Mouse (Mus musculus): Measurements from ENCODE around the gene Rimklb. TPM values are rescaled to one million over a fixed set of nuclear protein-coding genes. Genes with fewer than 3 reads are reported as not detected.

Rimklb gene
- polyA plus RNA-seq, 1 experiment from 2014 or later, result 6.4 TPM

DNA sequence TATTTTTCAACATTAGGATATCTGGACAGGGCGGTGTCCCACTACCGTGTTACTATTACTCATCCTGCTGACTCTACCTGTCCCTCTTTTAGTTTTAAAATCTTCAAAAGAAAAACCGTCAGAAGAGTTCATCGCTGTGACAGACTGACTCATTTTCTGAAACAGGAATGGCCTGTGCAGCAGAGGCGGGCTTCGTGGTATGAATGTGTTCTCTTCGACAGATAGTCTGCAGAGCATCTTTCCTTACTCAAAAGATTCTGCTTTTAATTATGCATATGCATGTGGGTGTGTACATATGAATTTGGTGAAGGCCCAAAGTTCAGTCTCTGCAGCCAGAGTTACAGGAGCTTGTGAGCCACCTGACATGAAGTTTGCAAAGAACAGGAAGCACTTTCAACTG is 50.7 kb downstream of the Rimklb start:
- Histone ChIP-seq H3K4me1 (replicated peaks) (no peaks in the 10 kb centered on the region), H3K36me3 (no peaks in the 10 kb centered on the region), H3K4me3 (replicated peaks) (no peak overlapping the region), H3K27ac (no peak overlapping the region), H3K4me2 (replicated peaks) (no peak overlapping the region), H3K27me3 (replicated peaks) (no peaks in the 10 kb centered on the region), H3K9me3 (no peaks in the 10 kb centered on the region), H3K9ac (no peak overlapping the region)
- 90% methylated on average over 7 of the region's 7 CpGs for WGBS
- no peak for ATAC-seq

DNA sequence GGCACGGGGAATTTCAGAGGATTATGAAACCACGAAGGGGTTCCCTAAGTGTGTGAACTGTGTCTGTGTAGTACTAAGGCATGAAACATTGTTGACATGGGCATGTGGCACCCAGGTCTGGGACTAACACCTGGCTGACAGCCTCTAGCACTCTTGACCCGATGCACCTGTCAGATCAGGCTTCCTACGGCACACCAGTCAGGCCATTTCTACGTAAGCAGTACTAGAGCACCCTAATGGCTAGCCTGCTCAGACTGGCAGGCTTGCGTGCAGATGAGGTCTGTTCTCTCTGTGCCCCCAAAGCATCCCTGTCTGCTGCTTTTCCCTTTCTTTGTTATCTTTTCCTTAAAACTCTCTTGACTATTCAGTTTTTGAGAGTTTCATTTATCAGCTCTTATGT is 53.3 kb downstream of the Rimklb start:
- no peak overlapping the region for H3K4me2 ChIP-seq (replicated peaks)
- no peaks in the 10 kb centered on the region for H3K4me1 ChIP-seq (replicated peaks)
- WGBS, result 85% methylated on average over 6 of the region's 6 CpGs
- H3K9me3 ChIP-seq, result no peaks in the 10 kb centered on the region
- H3K4me3 ChIP-seq (replicated peaks), result no peak overlapping the region
- no peak overlapping the region for H3K27ac ChIP-seq
- H3K27me3 ChIP-seq (replicated peaks), result no peaks in the 10 kb centered on the region
- no peaks in the 10 kb centered on the region for H3K36me3 ChIP-seq
- no peak overlapping the region for H3K9ac ChIP-seq
- no peak for ATAC-seq

DNA sequence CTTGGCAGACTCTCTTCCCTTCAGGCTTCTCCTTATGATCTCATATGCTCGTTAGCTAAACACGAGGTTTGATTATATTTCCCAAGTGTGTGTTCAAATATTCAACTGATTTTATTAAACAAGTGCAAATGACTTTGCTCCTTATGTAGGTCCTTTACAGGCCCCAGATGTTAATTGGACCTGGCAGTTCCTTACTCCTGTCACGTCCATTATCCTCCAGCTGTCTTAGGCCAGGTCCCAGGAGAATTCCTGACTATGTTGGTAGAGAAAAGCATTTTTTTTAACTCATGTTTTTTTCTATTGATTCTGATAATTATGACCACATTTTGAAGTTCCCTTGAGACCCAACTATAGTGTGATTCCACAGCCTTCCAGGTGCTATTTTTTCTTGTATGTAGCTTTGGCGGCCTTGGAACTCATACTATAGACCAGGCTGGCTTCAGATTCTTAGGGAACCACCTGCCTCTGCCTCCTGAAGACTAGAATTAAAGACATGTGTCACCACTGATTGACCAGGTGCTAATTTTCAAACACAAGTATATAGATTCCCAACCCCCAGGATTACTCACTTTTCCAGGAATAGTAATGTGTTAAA is 57.8 kb downstream of the Rimklb start:
- no peaks in the 10 kb centered on the region for H3K27me3 ChIP-seq (replicated peaks)

DNA sequence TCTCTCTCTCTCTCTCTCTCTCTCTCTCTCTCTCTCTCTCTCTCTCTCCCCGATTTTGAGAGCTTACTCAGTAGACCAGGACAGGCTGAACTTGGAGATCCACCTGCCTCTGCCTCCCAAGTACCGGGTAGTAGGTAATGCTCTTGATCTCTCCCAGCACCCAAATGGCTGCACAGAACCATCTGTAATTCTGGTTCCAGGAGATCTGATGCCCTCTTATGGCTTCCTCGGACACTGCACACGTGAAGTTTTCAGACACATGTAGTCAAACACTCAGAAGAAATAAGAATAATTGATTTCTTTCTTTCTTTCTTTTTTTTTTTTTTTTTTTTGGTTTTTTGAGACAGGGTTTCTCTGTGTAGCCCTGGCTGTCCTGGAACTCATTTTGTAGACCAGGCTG is 59.3 kb downstream of the Rimklb start:
- H3K4me1 ChIP-seq (replicated peaks), result no peaks in the 10 kb centered on the region
- H3K4me2 ChIP-seq (replicated peaks), result no peak overlapping the region
- 84% methylated on average over 4 of the region's 4 CpGs for WGBS
- H3K36me3 ChIP-seq, result no peaks in the 10 kb centered on the region
- no peak for ATAC-seq
- H3K9ac ChIP-seq, result no peak overlapping the region
- no peaks in the 10 kb centered on the region for H3K9me3 ChIP-seq
- no peaks in the 10 kb centered on the region for H3K27me3 ChIP-seq (replicated peaks)
- no peak overlapping the region for H3K4me3 ChIP-seq (replicated peaks)
- no peak overlapping the region for H3K27ac ChIP-seq

More for the DNA sequence above, 57.8 kb downstream of the Rimklb start:
- WGBS, result 74% methylated on average over 4 of the region's 4 CpGs
- no peak overlapping the region for H3K4me3 ChIP-seq (replicated peaks)
- H3K9ac ChIP-seq, result no peak overlapping the region
- no peak overlapping the region for H3K27ac ChIP-seq
- no peaks in the 10 kb centered on the region for H3K4me1 ChIP-seq (replicated peaks)
- H3K9me3 ChIP-seq, result no peaks in the 10 kb centered on the region
- no peak overlapping the region for H3K4me2 ChIP-seq (replicated peaks)
- no peaks in the 10 kb centered on the region for H3K36me3 ChIP-seq
- ATAC-seq, result no peak

DNA sequence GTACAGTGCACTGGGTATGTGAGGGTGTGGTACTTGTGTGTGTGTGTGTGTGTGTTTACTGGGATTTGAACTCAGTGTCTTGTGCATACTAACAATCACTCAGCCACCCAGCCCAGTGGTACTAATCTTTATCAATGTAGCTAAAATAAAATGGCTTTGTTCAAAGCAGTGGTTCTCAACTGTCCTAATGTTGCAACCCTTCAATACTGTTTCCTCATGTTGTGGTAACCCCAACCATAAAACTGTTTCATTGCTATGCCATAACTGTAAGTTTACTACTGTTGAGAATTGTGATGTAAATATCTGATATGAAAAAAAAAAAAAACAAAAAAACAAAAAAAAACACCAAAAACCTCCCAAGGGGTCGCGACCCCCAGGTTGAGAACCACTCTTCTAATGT is 63.3 kb downstream of the Rimklb start:
- Histone ChIP-seq H3K9me3 (no peaks in the 10 kb centered on the region), H3K4me3 (replicated peaks) (no peak overlapping the region), H3K9ac (no peak overlapping the region), H3K36me3 (no peaks in the 10 kb centered on the region), H3K4me1 (replicated peaks) (no peaks in the 10 kb centered on the region), H3K27ac (no peak overlapping the region), H3K4me2 (replicated peaks) (no peak overlapping the region), H3K27me3 (replicated peaks) (no peaks in the 10 kb centered on the region)
- ATAC-seq, result no peak
- 95% methylated on average over 2 of the region's 2 CpGs for WGBS

DNA sequence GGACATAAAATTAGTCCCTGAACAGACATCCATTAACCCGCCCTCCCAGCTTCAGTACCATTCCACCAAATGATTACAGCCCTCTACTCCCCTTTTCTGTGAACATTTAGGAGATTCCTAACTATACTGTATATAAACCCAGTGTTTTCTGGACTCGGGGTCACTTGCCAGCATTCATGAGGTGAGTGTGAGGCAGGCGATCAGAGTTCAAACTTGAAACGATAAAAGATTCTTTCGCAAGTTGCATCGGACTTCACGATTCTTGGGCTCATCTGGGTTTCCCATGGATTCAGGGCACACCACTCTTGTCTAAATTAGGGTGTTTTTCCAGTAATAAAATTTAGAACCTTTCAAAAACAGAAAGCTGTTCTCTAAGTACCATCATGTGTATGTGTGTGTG is 71.1 kb downstream of the Rimklb start:
- Histone ChIP-seq H3K27ac (no peak overlapping the region), H3K27me3 (replicated peaks) (no peaks in the 10 kb centered on the region), H3K9me3 (no peaks in the 10 kb centered on the region), H3K9ac (no peak overlapping the region), H3K36me3 (no peaks in the 10 kb centered on the region), H3K4me1 (replicated peaks) (no peaks in the 10 kb centered on the region), H3K4me3 (replicated peaks) (no peak overlapping the region), H3K4me2 (replicated peaks) (no peak overlapping the region)
- 69% methylated on average over 7 of the region's 7 CpGs for WGBS
- ATAC-seq, result no peak

DNA sequence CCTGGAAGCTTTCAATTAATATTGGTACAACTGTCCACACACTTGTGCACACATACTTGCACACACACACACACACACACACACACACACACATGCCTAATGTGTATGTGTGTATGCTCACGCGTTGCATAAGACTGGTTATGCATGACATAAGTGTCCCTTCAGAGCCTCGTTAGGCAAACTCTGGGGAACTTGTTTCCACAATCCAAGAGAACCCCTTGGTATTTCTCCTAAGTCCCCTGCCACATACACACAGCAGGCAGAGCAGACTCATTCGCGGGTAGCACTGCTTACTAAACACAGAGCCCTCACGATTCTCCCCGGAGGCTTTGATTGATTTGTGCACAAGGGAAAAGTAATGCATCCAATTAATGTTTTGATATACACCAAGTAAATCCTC is 81.5 kb downstream of the Rimklb start:
- Histone ChIP-seq H3K4me2 (replicated peaks) (no peak overlapping the region), H3K27ac (no peak overlapping the region), H3K4me3 (replicated peaks) (no peak overlapping the region), H3K9ac (no peak overlapping the region), H3K4me1 (replicated peaks) (no peaks in the 10 kb centered on the region), H3K27me3 (replicated peaks) (no peaks in the 10 kb centered on the region), H3K9me3 (no peaks in the 10 kb centered on the region), H3K36me3 (no peaks in the 10 kb centered on the region)
- 78% methylated on average over 7 of the region's 7 CpGs for WGBS
- ATAC-seq, result no peak

DNA sequence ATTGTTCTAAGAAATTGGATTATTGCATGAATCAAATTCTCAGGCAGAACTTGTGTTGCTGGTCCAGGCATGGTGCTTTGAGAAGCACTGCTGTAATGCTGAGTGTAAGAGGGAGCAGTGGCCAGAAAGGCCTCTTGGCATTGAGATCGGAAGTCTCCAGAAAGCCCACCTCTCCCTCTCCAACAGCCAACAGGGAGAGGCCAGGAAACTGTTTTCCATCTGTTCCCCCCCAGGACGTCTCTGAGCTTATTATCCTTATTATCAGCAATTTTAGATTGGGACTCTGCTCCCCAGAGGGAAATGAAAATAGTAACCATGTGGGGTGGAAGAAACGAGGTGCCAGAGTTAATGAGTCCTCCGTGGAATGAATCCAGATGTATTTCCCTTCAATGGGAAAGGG is 82.2 kb downstream of the Rimklb start:
- no peak for ATAC-seq
- Histone ChIP-seq H3K36me3 (no peaks in the 10 kb centered on the region), H3K4me2 (replicated peaks) (no peak overlapping the region), H3K4me3 (replicated peaks) (no peak overlapping the region), H3K27ac (no peak overlapping the region), H3K9ac (no peak overlapping the region), H3K9me3 (no peaks in the 10 kb centered on the region), H3K27me3 (replicated peaks) (no peaks in the 10 kb centered on the region), H3K4me1 (replicated peaks) (no peaks in the 10 kb centered on the region)
- WGBS, result 60% methylated on average over 4 of the region's 4 CpGs

DNA sequence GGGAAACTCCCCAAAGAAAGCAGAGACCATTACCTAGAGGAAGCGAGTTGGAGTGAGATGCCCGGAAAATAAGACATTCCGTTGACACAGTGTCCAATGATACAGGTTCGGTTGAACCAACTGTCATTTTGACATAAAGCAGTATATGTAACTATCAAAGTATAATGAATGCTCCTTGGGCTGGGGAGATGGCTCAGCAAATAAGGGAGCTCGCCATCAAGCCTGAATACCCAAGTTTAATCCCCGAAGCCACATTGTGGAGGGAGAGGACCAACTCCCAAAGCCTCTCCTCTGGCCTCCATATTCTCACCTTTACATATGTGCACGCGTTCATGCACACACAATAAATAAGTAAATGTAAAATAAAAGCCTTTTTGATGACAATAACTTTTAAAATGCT is 87.3 kb downstream of the Rimklb start:
- no peak overlapping the region for H3K4me2 ChIP-seq (replicated peaks)
- no peak overlapping the region for H3K9ac ChIP-seq
- no peaks in the 10 kb centered on the region for H3K4me1 ChIP-seq (replicated peaks)

DNA sequence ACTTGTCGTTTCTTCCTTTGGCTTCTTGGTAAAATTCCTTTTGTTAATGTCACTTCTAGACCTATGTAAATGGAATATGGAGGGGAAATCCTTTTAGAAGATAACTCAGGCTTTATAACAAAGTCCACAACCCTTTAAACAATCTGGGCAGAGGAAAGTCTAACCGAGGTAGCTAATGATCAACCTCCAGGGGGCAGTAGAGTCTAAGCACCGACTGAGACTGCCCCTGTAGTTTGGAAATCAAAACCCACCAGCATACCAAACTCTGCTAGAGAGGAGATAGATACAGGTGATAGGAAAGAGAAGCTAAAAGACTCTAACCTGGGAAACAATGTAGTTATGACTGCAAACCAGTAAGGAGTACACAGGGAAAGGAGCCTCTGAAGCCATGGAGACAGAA is 96.3 kb downstream of the Rimklb start:
- WGBS, result 13% methylated on average over 3 of the region's 3 CpGs
- H3K27me3 ChIP-seq (replicated peaks), result no peaks in the 10 kb centered on the region
- no peak for ATAC-seq
- H3K9ac ChIP-seq, result no peak overlapping the region
- H3K4me1 ChIP-seq (replicated peaks), result no peaks in the 10 kb centered on the region
- no peaks in the 10 kb centered on the region for H3K36me3 ChIP-seq
- no peak overlapping the region for H3K27ac ChIP-seq
- H3K9me3 ChIP-seq, result no peaks in the 10 kb centered on the region
- H3K4me2 ChIP-seq (replicated peaks), result no peak overlapping the region
- no peak overlapping the region for H3K4me3 ChIP-seq (replicated peaks)

More for the DNA sequence above, 87.3 kb downstream of the Rimklb start:
- WGBS, result 83% methylated on average over 8 of the region's 8 CpGs
- Histone ChIP-seq H3K27ac (no peak overlapping the region), H3K4me3 (replicated peaks) (no peak overlapping the region), H3K27me3 (replicated peaks) (no peaks in the 10 kb centered on the region), H3K36me3 (no peaks in the 10 kb centered on the region), H3K9me3 (no peaks in the 10 kb centered on the region)
- ATAC-seq, result no peak

DNA sequence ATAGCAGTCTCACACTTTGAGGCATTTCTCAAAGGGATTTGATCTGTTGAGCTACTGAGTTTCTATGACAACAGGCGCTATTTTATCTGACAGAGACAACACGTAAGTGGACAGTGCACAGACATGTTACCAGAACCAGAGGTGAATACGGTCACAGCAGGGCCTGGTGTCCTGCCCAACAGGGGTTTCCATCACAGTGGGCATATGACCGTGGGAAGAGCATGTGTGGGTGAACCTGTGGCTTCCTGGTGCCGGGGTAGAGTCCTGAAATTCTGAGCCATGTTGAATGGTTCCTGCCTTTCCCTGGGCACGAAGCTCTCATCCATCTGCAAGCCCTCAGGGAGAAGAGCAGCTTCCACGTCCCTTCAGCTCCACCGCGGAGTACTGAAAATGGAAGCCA is 98.3 kb downstream of the Rimklb start:
- Histone ChIP-seq H3K9ac (no peak overlapping the region), H3K27me3 (replicated peaks) (no peaks in the 10 kb centered on the region), H3K9me3 (no peaks in the 10 kb centered on the region), H3K27ac (no peak overlapping the region), H3K4me2 (replicated peaks) (no peak overlapping the region), H3K4me1 (replicated peaks) (no peaks in the 10 kb centered on the region), H3K36me3 (no peaks in the 10 kb centered on the region), H3K4me3 (replicated peaks) (no peak overlapping the region)
- WGBS, result 79% methylated on average over 9 of the region's 9 CpGs
- ATAC-seq, result no peak

Measured in intestine, embryonic 15.5 days (tissue).